Mouse (Mus musculus) layer of hippocampus, adult 8-10 months (tissue): ENCODE results near the gene Hist1h3g. TPM values are rescaled to one million over a fixed set of nuclear protein-coding genes. Genes with fewer than 3 reads are reported as not detected.
A peak's percentile ranks its signal among the peaks of the same experiment; 100 is the strongest.
"Not testable (repeated sequence)": the region's sequence is repeated elsewhere in the genome, so short reads cannot be mapped to it uniquely, and the experiment has no call there.

Source experiments
- DNase-seq, 2 experiments: peaks; one replicate each; pipeline ENCODE4 v3.0.0; 2022; ENCODE audit warnings: low spot score in 2 of 2
- total RNA-seq, 4 experiments: library from RNA; stranded (reverse); gene quantifications; 2 replicates each; pipeline ENCODE4 v1.2.4; 2022

The Hist1h3g gene
- total RNA-seq, 4 experiments from 2014 or later: 1.2 to 3.4 (median 2.2) TPM

GRCm38 (mm10) chr13:23555839-23556416, 20.7 kb downstream of the Hist1h3g start:
- DNase-seq: peak; percentile 71 to 79

GRCm38 (mm10) chr13:23556906-23557305, 21.7 kb downstream of the Hist1h3g start:
- DNase-seq: no peak

GRCm38 (mm10) chr13:23560699-23561098, 25.5 kb downstream of the Hist1h3g start:
- not testable (repeated sequence) for DNase-seq

GRCm38 (mm10) chr13:23561531-23561882, 26.3 kb downstream of the Hist1h3g start:
- DNase-seq: not testable (repeated sequence)

- DNase-seq: peak; percentile 95
Observed at GRCm38 (mm10) chr13:23561883-23562659, 26.8 kb downstream of the Hist1h3g start, which contains the start of gene Hist1h3e. Gene Hist1h3e (minus strand): TSS chr13:23562369.

- DNase-seq: peak in 1 of 2 experiments; percentile 29
Observed at GRCm38 (mm10) chr13:23562699-23563462, 27.7 kb downstream of the Hist1h3g start.

GRCm38 (mm10) chr13:23564482-23564881, 29.3 kb downstream of the Hist1h3g start:
- no peak for DNase-seq

- DNase-seq: not testable (repeated sequence)
Observed at GRCm38 (mm10) chr13:23570261-23571021, 35.2 kb downstream of the Hist1h3g start.

GRCm38 (mm10) chr13:23571022-23571503, 35.8 kb downstream of the Hist1h3g start, which contains the start of the genes Hist1h2ae and Hist1h2bg:
Gene Hist1h2ae (minus strand): TSS chr13:23571220.
Gene Hist1h2bg (plus strand): TSS chr13:23571396.
- peak; percentile 71 to 79 for DNase-seq

- DNase-seq: not testable (repeated sequence)
Observed at GRCm38 (mm10) chr13:23571504-23572217, 36.4 kb downstream of the Hist1h3g start.

GRCm38 (mm10) chr13:23572218-23573033, 37.2 kb downstream of the Hist1h3g start:
- DNase-seq: no peak

GRCm38 (mm10) chr13:23573034-23573897, 38.0 kb downstream of the Hist1h3g start:
- DNase-seq: not testable (repeated sequence)

GRCm38 (mm10) chr13:23573898-23574524, 38.8 kb downstream of the Hist1h3g start, which contains the start of the genes Hist1h2bf and Hist1h2ad:
Gene Hist1h2bf (minus strand): TSS chr13:23574196.
Gene Hist1h2ad (plus strand): TSS chr13:23574381.
- peak; percentile 93 to 97 for DNase-seq

- DNase-seq: not testable (repeated sequence)
Observed at GRCm38 (mm10) chr13:23574546-23575170, 39.4 kb downstream of the Hist1h3g start.

GRCm38 (mm10) chr13:23575271-23575851, 40.1 kb downstream of the Hist1h3g start, which contains the start of gene Hist1h3d:
Gene Hist1h3d (plus strand): TSS chr13:23575763.
- peak; percentile 70 to 71 for DNase-seq

GRCm38 (mm10) chr13:23575864-23576313, 40.7 kb downstream of the Hist1h3g start:
- DNase-seq: not testable (repeated sequence)
